Mouse (Mus musculus) erythroblast, embryonic 14.5 days (primary cell): ENCODE results near the gene Mlycd.

Source experiments
- GATA1 ChIP-seq: IDR thresholded peaks from 2 replicates; pipeline ENCODE4 v1.6.1; 2012; ENCODE audit warnings: low read length, inconsistent platforms, mixed read lengths
- TAL1 ChIP-seq: IDR thresholded peaks from 3 replicates; pipeline ENCODE4 v1.6.1; 2012; ENCODE audit warnings: low read length, inconsistent platforms, mixed read lengths

- TF ChIP-seq GATA1 (no peak), TAL1 (no peak)
Observed at GRCm38 (mm10) chr8:119398558-119398957, 3.9 kb downstream of the Mlycd start.
